Mouse (Mus musculus) heart, postnatal 0 days (tissue): ENCODE data around the gene Olfr194.

ENCODE experiments used
- CTCF ChIP-seq: IDR thresholded peaks from 2 replicates; pipeline ENCODE4 v1.5.1; 2016; ENCODE audit warnings: antibody characterized with exemption, control low read depth, low read depth
- EP300 ChIP-seq: IDR thresholded peaks from 2 replicates; pipeline ENCODE4 v1.6.1; 2016; ENCODE audit warnings: antibody characterized with exemption, low read depth

GRCm38 (mm10) chr16:59120969-59121368 is at the start of gene Olfr194:
- TF ChIP-seq CTCF (no peak), EP300 (no peak)
